Mouse (Mus musculus): ENCODE data around the gene Dapk2.

DNA sequence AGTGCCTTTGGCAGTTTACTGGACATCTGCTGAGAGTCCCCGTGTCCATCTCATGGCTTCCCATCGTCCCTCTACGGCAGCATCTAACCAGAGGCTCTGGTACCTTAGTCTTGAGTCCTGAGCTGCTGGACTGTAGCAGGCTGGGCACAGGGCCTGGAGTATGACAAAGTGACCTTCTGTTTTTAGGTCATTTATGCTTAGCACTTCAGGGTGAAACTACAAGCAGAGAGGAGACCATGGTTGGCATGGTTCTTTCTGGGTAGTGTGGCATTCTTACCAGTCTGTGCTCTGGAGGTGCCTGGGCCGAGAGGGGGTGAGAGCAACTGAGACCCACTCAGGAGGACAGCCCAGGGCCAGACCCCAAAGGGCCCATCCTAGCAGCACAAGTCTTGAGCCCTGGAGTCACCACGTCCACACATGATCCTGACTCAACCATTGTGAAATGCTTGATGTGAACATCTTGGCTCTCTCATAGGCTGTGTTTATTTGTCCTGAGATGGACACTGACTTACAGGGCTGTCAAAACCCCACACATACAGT, 15.4 kb downstream of the Dapk2 start:
- TF ChIP-seq EP300 (IDR thresholded peaks at IDR 0.05; ENCODE audit: low read depth) = no peak
- no peak for TF ChIP-seq CTCF (IDR thresholded peaks at IDR 0.05; ENCODE audit: low read depth)
